In genomic region chr9:20664982-20665637, GRCm38 (mm10) we compare ENCODE assay signal across 15 mouse cellular contexts. TPM values are rescaled to one million over a fixed set of nuclear protein-coding genes. Genes with fewer than 3 reads are reported as not detected.
A peak's percentile ranks its signal among the peaks of the same experiment; 100 is the strongest.
DNase-seq lines count a peak whose midpoint lies in the region; ATAC-seq and TF ChIP-seq lines count a peak whose summit lies in the region.
"Had no signal": no experiment of that assay in that cellular context is flagged by ENCODE, and none has a peak within 500 bp of the region (broad histone marks: within the 10 kb centered on the region; RNA-seq: fewer than 3 reads in every experiment).

No protein-coding gene starts in this region.

- no peak for TF ChIP-seq RAD21 in CH12.LX (IDR thresholded peaks at IDR 0.05; ENCODE audit: low read depth, low read length)

- no peak overlapping the region for H3K4me2 ChIP-seq in CH12.LX (ENCODE audit: insufficient read depth, low read depth, poor library complexity, severe bottlenecking)
- no peak overlapping the region for H3K4me2 ChIP-seq in hindbrain, embryonic 11.5 days (replicated peaks; ENCODE audit: low read depth, low read length)
- H3K4me2 ChIP-seq in midbrain, embryonic 14.5 days (ENCODE audit: low read length): no peak overlapping the region
- H3K4me2 ChIP-seq: liver, embryonic 11.5 days; lung, embryonic 14.5 days had no signal

- no peak for ATAC-seq in hindbrain, embryonic 11.5 days (ENCODE audit: low FRiP score)
- no peak for ATAC-seq in midbrain, embryonic 14.5 days (ENCODE audit: low FRiP score, low TSS enrichment)
- no peak for ATAC-seq in erythroblast, adult 5-6 weeks (replicated peaks; ENCODE audit: low FRiP score, poor library complexity, severe bottlenecking)
- ATAC-seq: activated CD4-positive, CD25-positive, alpha-beta regulatory T cell, adult 4 months had no signal

- no peaks in the 10 kb centered on the region for H3K27me3 ChIP-seq in CH12.LX (replicated peaks)
- H3K27me3 ChIP-seq in hindbrain, embryonic 11.5 days (ENCODE audit: control insufficient read depth, insufficient read depth, low read length): no peaks in the 10 kb centered on the region
- no peaks in the 10 kb centered on the region for H3K27me3 ChIP-seq in midbrain, embryonic 14.5 days (ENCODE audit: control insufficient read depth, insufficient read depth, low read length)

- dilution Hi-C loops in CH12.LX (cut with MboI; ENCODE audit: extremely low pct_ligation_motif_present, extremely low pct_unique_long_range_greater_than_20kb, low sequenced_read_pairs): no loop called here

- H3K9me3 ChIP-seq in CH12.LX (replicated peaks; ENCODE audit: low read length): no peaks in the 10 kb centered on the region
- no peaks in the 10 kb centered on the region for H3K9me3 ChIP-seq in hindbrain, embryonic 11.5 days (ENCODE audit: control insufficient read depth, low read length)
- no peaks in the 10 kb centered on the region for H3K9me3 ChIP-seq in midbrain, embryonic 14.5 days (ENCODE audit: control insufficient read depth, low read length)

- H3K4me1 ChIP-seq in CH12.LX (ENCODE audit: control insufficient read depth in 1 of 2, insufficient read depth in 2 of 2): no peaks in the 10 kb centered on the region
- peaks cover 9% of the 10 kb centered on the region for H3K4me1 ChIP-seq in cortical plate, adult 2 months (ENCODE audit: control insufficient read depth, insufficient read depth, low read length)
- H3K4me1 ChIP-seq in hindbrain, embryonic 11.5 days (replicated peaks; ENCODE audit: control insufficient read depth, insufficient read depth, low read length): peaks cover 19% of the 10 kb centered on the region
- H3K4me1 ChIP-seq in midbrain, embryonic 14.5 days (ENCODE audit: control insufficient read depth, insufficient read depth, low read length): peaks cover 19% of the 10 kb centered on the region

- H3K4me3 ChIP-seq in CH12.LX (replicated peaks in 1 of 3; ENCODE audit: low read depth in 2 of 3, low read length in 2 of 3, poor library complexity in 1 of 3): no peak overlapping the region
- no peak overlapping the region for H3K4me3 ChIP-seq in cortical plate, adult 2 months (ENCODE audit: insufficient read depth, low read length)
- no peak overlapping the region for H3K4me3 ChIP-seq in hindbrain, embryonic 11.5 days (ENCODE audit: low read depth, low read length)
- no peak overlapping the region for H3K4me3 ChIP-seq in midbrain, embryonic 14.5 days (replicated peaks; ENCODE audit: low read depth, low read length)
- H3K4me3 ChIP-seq: heart, adult 2 months had no signal

- H3K27ac ChIP-seq in CH12.LX (ENCODE audit: insufficient read depth, low read depth): no peak overlapping the region
- H3K27ac ChIP-seq in cortical plate, adult 2 months (ENCODE audit: insufficient read depth, low read length): 0 out of 2 replicates have a peak overlapping the region, but pooled peaks have one; percentile 74
- peak overlapping the region; percentile 80 for H3K27ac ChIP-seq in hindbrain, embryonic 11.5 days (ENCODE audit: low read depth, low read length)
- peak overlapping the region; percentile 68 for H3K27ac ChIP-seq in midbrain, embryonic 14.5 days (replicated peaks; ENCODE audit: low read depth, low read length)
- H3K27ac ChIP-seq: heart, adult 2 months; kidney, postnatal 0 days had no signal

- TF ChIP-seq EP300 in CH12.LX (IDR thresholded peaks at IDR 0.05; ENCODE audit: low read length): no peak

- no peak for DNase-seq in CH12.LX (ENCODE audit: extremely low read depth)
- no peak for DNase-seq in hindbrain, embryonic 11.5 days (ENCODE audit: low spot score)
- no peak for DNase-seq in midbrain, embryonic 14.5 days
- DNase-seq in kidney, adult 18-20 months: no peak
- no peak for DNase-seq in kidney, postnatal 4 days
- DNase-seq: adrenal gland, postnatal 25 days; cerebellum, adult 8-10 months; heart, adult 2 months; lung, embryonic 14.5 days; thymus, adult 2 months had no signal

- in situ Hi-C loops in CH12.LX (cut with MboI; ENCODE audit: low pct_ligation_motif_present, low pct_unique_long_range_greater_than_20kb, low sequenced_read_pairs): no loop called here

- no peak for TF ChIP-seq POLR2A in CH12.LX (IDR thresholded peaks at IDR 0.05; ENCODE audit: low read depth, low read length)
- no peak for TF ChIP-seq POLR2A in cortical plate, adult 2 months (IDR thresholded peaks at IDR 0.05; ENCODE audit: extremely low read depth, insufficient read depth, low read length)

- no peak overlapping the region for H3K9ac ChIP-seq in CH12.LX (ENCODE audit: insufficient read depth, low read depth)
- no peak overlapping the region for H3K9ac ChIP-seq in hindbrain, embryonic 11.5 days (ENCODE audit: low read depth, low read length)
- H3K9ac ChIP-seq in midbrain, embryonic 14.5 days (replicated peaks; ENCODE audit: low read length): no peak overlapping the region
- H3K9ac ChIP-seq: lung, embryonic 14.5 days had no signal

- H3K79me2 ChIP-seq in CH12.LX (replicated peaks; ENCODE audit: control insufficient read depth, extremely low read depth, insufficient read depth, poor library complexity, severe bottlenecking): no peaks in the 10 kb centered on the region

- 79% methylated on average over 5 of the region's 5 CpGs for WGBS in hindbrain, embryonic 11.5 days
- 73% methylated on average over 5 of the region's 5 CpGs for WGBS in midbrain, embryonic 14.5 days

- TF ChIP-seq CTCF in CH12.LX (conservative IDR thresholded peaks at IDR 0.05 in 1 of 2, IDR thresholded peaks at IDR 0.05 in 1 of 2; ENCODE audit: low read depth in 2 of 2, low read length in 2 of 2): no peak
- TF ChIP-seq CTCF in cortical plate, adult 2 months (IDR thresholded peaks at IDR 0.05; ENCODE audit: extremely low read depth, insufficient read depth, low read length): no peak

- peaks cover 42 to 63% of the 10 kb centered on the region in 2 experiments for H3K36me3 ChIP-seq in CH12.LX (replicated peaks in 1 of 2; ENCODE audit: control insufficient read depth in 1 of 2, insufficient read depth in 1 of 2, low read length in 1 of 2)
- H3K36me3 ChIP-seq in hindbrain, embryonic 11.5 days (ENCODE audit: control insufficient read depth, insufficient read depth, low read length): peaks cover 6% of the 10 kb centered on the region; the same call in 1 of the 2 replicates
- peaks cover 51% of the 10 kb centered on the region for H3K36me3 ChIP-seq in midbrain, embryonic 14.5 days (ENCODE audit: control insufficient read depth, insufficient read depth, low read length)

TF ChIP-seq in CH12.LX, 34 proteins besides CTCF, POLR2A, EP300 and RAD21:
- TF ChIP-seq POLR2AphosphoS2 (IDR thresholded peaks at IDR 0.05; ENCODE audit: low read depth, low read length) (0 out of 2 replicates have a peak, but pooled peaks have one; percentile 3), SMC3 (IDR thresholded peaks at IDR 0.05; ENCODE audit: low read depth, low read length) (no peak), MAX (IDR thresholded peaks at IDR 0.05; ENCODE audit: low read length) (no peak)
TF ChIP-seq in CH12.LX: peak in this region for 1.

RNA-seq across cellular contexts. Expression of gene Pin1, which starts 13.2 kb away (rescaled TPM):
- 43.0 and 55.8 TPM in 2 replicates for total RNA-seq in CH12.LX (2012; rRNA removed)
- total RNA-seq in CH12.LX (2014; rRNA removed): 48.6 and 51.4 TPM in 2 replicates
- polyA plus RNA-seq in CH12.LX (2012; ENCODE audit: insufficient read length, low read depth): 37.0 and 38.3 TPM in 2 replicates
- polyA plus RNA-seq in cortical plate, adult 2 months (2012; rRNA removed): 47.1 and 47.4 TPM in 2 replicates
- 65.2 and 65.9 TPM in 2 replicates for polyA plus RNA-seq in hindbrain, embryonic 11.5 days (2014; fragmentation: Nextera tagmentation; extraction: Ambion mirVana)
- 56.7 and 68.6 TPM in 2 replicates for polyA plus RNA-seq in midbrain, embryonic 14.5 days (2014; fragmentation: Nextera tagmentation; extraction: Ambion mirVana)
- total RNA-seq in erythroblast, adult 5-6 weeks (2015; ENCODE audit: low replicate concordance): 4.2 and 4.6 TPM in 2 replicates
- 2.1 and 3.8 TPM in 2 replicates for total RNA-seq in erythroblast, adult 5-6 weeks (2017; ENCODE audit: low replicate concordance)

RNA-seq across cellular contexts. Expression of gene Fbxl12, which starts 20.5 kb away (rescaled TPM):
- total RNA-seq in CH12.LX (2012; rRNA removed): 4.2 and 5.0 TPM in 2 replicates
- total RNA-seq in CH12.LX (2014; rRNA removed): 3.7 and 4.0 TPM in 2 replicates
- polyA plus RNA-seq in CH12.LX (2012; ENCODE audit: insufficient read length, low read depth): 10.5 and 13.7 TPM in 2 replicates
- 26.9 and 30.3 TPM in 2 replicates for polyA plus RNA-seq in cortical plate, adult 2 months (2012; rRNA removed)
- 12.6 and 14.3 TPM in 2 replicates for polyA plus RNA-seq in hindbrain, embryonic 11.5 days (2014; fragmentation: Nextera tagmentation; extraction: Ambion mirVana)
- polyA plus RNA-seq in midbrain, embryonic 14.5 days (2014; fragmentation: Nextera tagmentation; extraction: Ambion mirVana): 12.1 and 20.8 TPM in 2 replicates
- 7.5 and 18.8 TPM in 2 replicates for total RNA-seq in erythroblast, adult 5-6 weeks (2015; ENCODE audit: low replicate concordance)
- total RNA-seq in erythroblast, adult 5-6 weeks (2017; ENCODE audit: low replicate concordance): 2.3 and 3.2 TPM in 2 replicates

RNA-seq across cellular contexts. Expression of gene Ubl5, which starts 22.4 kb away (rescaled TPM):
- total RNA-seq in CH12.LX (2012; rRNA removed) (264 and 291 TPM in 2 replicates), CH12.LX (2014; rRNA removed) (134 and 155 TPM in 2 replicates)
- polyA plus RNA-seq in CH12.LX (2012; ENCODE audit: insufficient read length, low read depth): 264 and 328 TPM in 2 replicates
- polyA plus RNA-seq in cortical plate, adult 2 months (2012; rRNA removed): 569 and 577 TPM in 2 replicates
- 448 and 456 TPM in 2 replicates for polyA plus RNA-seq in hindbrain, embryonic 11.5 days (2014; fragmentation: Nextera tagmentation; extraction: Ambion mirVana)
- 444 and 552 TPM in 2 replicates for polyA plus RNA-seq in midbrain, embryonic 14.5 days (2014; fragmentation: Nextera tagmentation; extraction: Ambion mirVana)
- 139 and 174 TPM in 2 replicates for total RNA-seq in erythroblast, adult 5-6 weeks (2015; ENCODE audit: low replicate concordance)
- total RNA-seq in erythroblast, adult 5-6 weeks (2017; ENCODE audit: low replicate concordance): 32.8 and 53.8 TPM in 2 replicates
